Mouse (Mus musculus) liver, postnatal 0 days (tissue): ENCODE measurements at regions not wholly inside any gene's neighbourhood (a gene's known extent, or its start where the extent isn't known, plus 50 kb on each side); places are given as distances from the start of the nearest gene placed in this dataset.

Experiments
- ATAC-seq: fragments of 200-750 bp; cut with Nextera tagmentation; 2 replicates; pipeline ENCODE4 v1.8.0; 2017; ENCODE audit warnings: mild to moderate bottlenecking, moderate library complexity
- DNase-seq: peaks from one replicate; pipeline ENCODE4 v3.0.0-alpha.2; 2016
- H3K27ac ChIP-seq: fragments of 300-500 bp; sonication (generic); 2 replicates; pipeline ENCODE4 v1.5.1; 2014; ENCODE audit warnings: antibody characterized with exemption, moderate library complexity, mild to moderate bottlenecking, low read depth
- H3K27me3 ChIP-seq: fragments of 300-500 bp; sonication (generic); 2 replicates; pipeline ENCODE4 v1.6.1; 2014; ENCODE audit warnings: low read length, control low read depth, mixed read lengths; ENCODE audit not compliant: insufficient read depth
- H3K36me3 ChIP-seq: fragments of 300-500 bp; sonication (generic); replicated peaks from 2 replicates; pipeline ENCODE4 v1.6.1; 2014; ENCODE audit warnings: mild to moderate bottlenecking, control low read depth, low read length, moderate library complexity, mixed read lengths; ENCODE audit not compliant: insufficient read depth
- H3K4me1 ChIP-seq: fragments of 300-500 bp; sonication (generic); 2 replicates; pipeline ENCODE4 v1.6.1; 2014; ENCODE audit warnings: antibody characterized with exemption, mild to moderate bottlenecking, control low read depth; ENCODE audit not compliant: insufficient read depth
- H3K4me2 ChIP-seq: fragments of 300-500 bp; sonication (generic); 2 replicates; pipeline ENCODE4 v1.6.1; 2014; ENCODE audit warnings: low read depth, mild to moderate bottlenecking, low read length, moderate library complexity, mixed read lengths
- H3K4me3 ChIP-seq: fragments of 300-500 bp; sonication (generic); 2 replicates; pipeline ENCODE4 v1.5.1; 2014; ENCODE audit warnings: low read depth, low read length
- H3K9ac ChIP-seq: fragments of 300-500 bp; sonication (generic); replicated peaks from 2 replicates; pipeline ENCODE4 v1.6.1; 2014; ENCODE audit warnings: mild to moderate bottlenecking, moderate library complexity
- H3K9me3 ChIP-seq: fragments of 300-500 bp; sonication (generic); 2 replicates; pipeline ENCODE4 v1.6.1; 2016; ENCODE audit warnings: mild to moderate bottlenecking, control low read depth, low read length, mixed read lengths
- CTCF ChIP-seq: sonication (generic); IDR thresholded peaks from 2 replicates; pipeline ENCODE4 v1.5.1; 2016; ENCODE audit warnings: antibody characterized with exemption, low read depth
- EP300 ChIP-seq: IDR thresholded peaks from 2 replicates; pipeline ENCODE4 v1.6.1; 2016; ENCODE audit warnings: antibody characterized with exemption, low read depth, mild to moderate bottlenecking
- WGBS: fragments of 180-500 bp; shearing (Covaris S2); extraction: QIAGEN DNeasy Blood & Tissue Kit; methylation state at CpG from one replicate; pipeline ENCODE4 v1.1.7; 2014; ENCODE audit not compliant: insufficient replicate concordance; 5-methylcytosine and 5-hydroxymethylcytosine counted together

DNA sequence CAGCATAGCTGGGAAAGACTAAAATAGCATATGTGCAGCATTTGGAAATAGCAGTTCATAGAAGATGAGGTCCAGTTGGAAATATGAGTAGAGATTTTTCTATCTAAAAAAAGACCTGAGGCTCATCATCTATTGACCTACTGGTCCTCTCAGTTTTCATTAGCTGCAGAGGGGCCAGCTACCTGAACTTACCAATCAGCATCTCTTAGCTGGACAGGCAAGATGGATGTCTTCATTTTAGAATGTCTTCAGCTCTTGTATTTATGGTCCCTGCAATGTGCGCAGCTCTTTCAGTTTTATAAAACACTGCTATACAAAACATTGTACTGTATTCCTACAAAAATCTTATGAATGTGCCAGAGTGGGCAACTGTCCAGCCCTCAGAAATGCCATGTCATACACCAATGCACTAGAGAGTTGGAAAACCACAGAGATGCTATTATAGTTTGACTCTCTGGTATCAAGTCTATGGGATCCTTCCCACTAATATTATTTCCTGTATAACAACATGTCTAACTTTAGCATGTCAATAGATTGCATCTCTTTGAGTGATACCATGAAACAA is 122.8 kb upstream of the Gm9747 start:
- Histone ChIP-seq H3K9me3 (no peaks in the 10 kb centered on the region), H3K27ac (no peak overlapping the region), H3K4me3 (no peak overlapping the region), H3K27me3 (no peaks in the 10 kb centered on the region), H3K9ac (no peak overlapping the region), H3K4me2 (no peak overlapping the region), H3K4me1 (no peaks in the 10 kb centered on the region), H3K36me3 (no peaks in the 10 kb centered on the region)
- 85% methylated on average over 1 of the region's 1 CpGs for WGBS
- no peak for ATAC-seq
- DNase-seq: no peak
- no peak for TF ChIP-seq EP300
- TF ChIP-seq CTCF: no peak

GRCm38 (mm10) chr1:82112401-82112800 is 120.5 kb upstream of the Gm9747 start:
- H3K27ac ChIP-seq: no peak overlapping the region
- WGBS: 50% methylated on average over 5 of the region's 5 CpGs
- DNase-seq (no peak), ATAC-seq (no peak)
- H3K9me3 ChIP-seq: no peaks in the 10 kb centered on the region
- TF ChIP-seq CTCF: no peak
- no peak for TF ChIP-seq EP300
- no peak overlapping the region for H3K4me3 ChIP-seq
- H3K36me3 ChIP-seq: no peaks in the 10 kb centered on the region
- H3K4me1 ChIP-seq: no peaks in the 10 kb centered on the region
- H3K27me3 ChIP-seq: no peaks in the 10 kb centered on the region
- H3K9ac ChIP-seq: no peak overlapping the region
- no peak overlapping the region for H3K4me2 ChIP-seq

DNA sequence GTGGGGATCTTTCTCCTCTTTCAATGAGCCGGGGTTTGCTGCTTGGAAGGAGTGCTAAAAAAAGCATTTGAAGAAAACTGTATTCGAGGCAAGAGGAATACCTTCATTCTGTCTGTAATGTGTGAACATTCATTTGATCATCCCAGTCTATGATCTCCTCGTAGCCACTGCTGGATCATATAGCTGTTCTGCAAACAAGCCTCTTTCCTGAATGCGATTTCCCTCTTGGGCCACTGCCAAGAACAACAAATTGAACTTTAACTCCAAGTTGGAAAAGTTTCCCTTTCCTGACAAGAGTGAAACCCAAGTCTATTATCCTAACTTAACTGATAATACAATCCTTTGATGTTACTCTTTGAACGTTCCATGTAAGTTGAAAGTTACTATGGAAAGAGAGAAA is 108.4 kb upstream of the Gm9747 start:
- no peak for ATAC-seq
- no peak for TF ChIP-seq EP300
- TF ChIP-seq CTCF: no peak
- Histone ChIP-seq H3K27ac (no peak overlapping the region), H3K9me3 (no peaks in the 10 kb centered on the region), H3K9ac (no peak overlapping the region), H3K36me3 (no peaks in the 10 kb centered on the region), H3K4me3 (no peak overlapping the region), H3K27me3 (no peaks in the 10 kb centered on the region), H3K4me1 (peaks cover 2% of the 10 kb centered on the region; the same call in 1 of the 2 replicates), H3K4me2 (no peak overlapping the region)
- WGBS: 35% methylated on average over 5 of the region's 5 CpGs
- DNase-seq: peak; percentile 26

- Histone ChIP-seq H3K27ac (no peak overlapping the region), H3K36me3 (no peaks in the 10 kb centered on the region), H3K27me3 (no peaks in the 10 kb centered on the region), H3K4me2 (no peak overlapping the region), H3K9me3 (no peaks in the 10 kb centered on the region), H3K4me3 (no peak overlapping the region), H3K9ac (no peak overlapping the region), H3K4me1 (peaks cover 2% of the 10 kb centered on the region; the same call in 1 of the 2 replicates)
- WGBS: 69% methylated on average over 5 of the region's 5 CpGs
- DNase-seq (no peak), ATAC-seq (no peak)
- TF ChIP-seq CTCF: no peak
- TF ChIP-seq EP300: no peak
These were observed 103.1 kb upstream of the Gm9747 start for GRCm38 (mm10) chr1:82129700-82130275.

DNA sequence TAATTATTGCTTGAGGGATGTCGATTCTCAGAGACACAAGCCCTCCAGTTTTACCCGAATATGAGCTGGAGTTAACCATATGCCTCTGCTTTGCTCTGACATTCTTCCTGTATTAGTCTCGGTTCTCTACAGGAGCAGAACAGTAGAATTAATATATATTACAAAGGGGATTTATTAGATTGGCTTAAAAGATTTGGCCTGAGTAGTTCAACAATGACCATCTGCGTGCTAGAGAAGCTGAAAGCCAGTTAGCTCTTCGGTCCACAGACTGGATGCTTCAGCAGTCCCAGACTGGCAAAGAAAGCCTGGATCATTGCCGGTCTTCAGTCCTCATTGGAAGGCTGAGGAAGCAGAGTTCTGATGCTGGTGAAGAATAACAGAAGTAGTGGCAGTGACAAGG is 100.4 kb upstream of the Gm9747 start:
- H3K36me3 ChIP-seq: no peaks in the 10 kb centered on the region
- TF ChIP-seq CTCF (no peak), EP300 (no peak)
- H3K4me2 ChIP-seq: no peak overlapping the region
- WGBS: 73% methylated on average over 6 of the region's 6 CpGs
- H3K27ac ChIP-seq: no peak overlapping the region
- DNase-seq (no peak), ATAC-seq (no peak)
- H3K4me3 ChIP-seq: no peak overlapping the region
- H3K27me3 ChIP-seq: no peaks in the 10 kb centered on the region
- H3K9ac ChIP-seq: no peak overlapping the region
- H3K4me1 ChIP-seq: no peaks in the 10 kb centered on the region
- H3K9me3 ChIP-seq: no peaks in the 10 kb centered on the region

DNA sequence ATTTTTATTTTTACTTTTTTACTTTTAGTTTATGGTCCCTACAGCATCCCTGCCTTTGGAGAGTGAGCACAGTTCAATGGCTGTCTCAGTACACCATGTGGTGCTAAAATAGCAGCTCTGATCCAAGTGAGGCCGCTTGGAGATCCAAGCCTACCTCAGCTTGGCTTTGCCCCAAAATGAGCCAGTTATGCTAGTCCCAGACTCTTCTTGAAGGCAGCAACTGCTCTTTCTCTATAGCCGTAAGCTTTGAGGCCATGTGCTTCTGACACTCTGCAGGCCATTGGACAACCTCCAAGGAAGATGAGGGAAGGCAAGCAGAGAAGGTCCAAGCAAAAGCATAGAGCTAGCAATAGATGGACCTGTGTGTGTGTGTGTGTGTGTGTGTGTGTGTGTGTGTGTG is 98.0 kb upstream of the Gm9747 start:
- Histone ChIP-seq H3K9me3 (no peaks in the 10 kb centered on the region), H3K4me1 (no peaks in the 10 kb centered on the region), H3K36me3 (no peaks in the 10 kb centered on the region), H3K27ac (no peak overlapping the region), H3K4me3 (no peak overlapping the region), H3K4me2 (no peak overlapping the region), H3K27me3 (no peaks in the 10 kb centered on the region), H3K9ac (no peak overlapping the region)
- no peak for DNase-seq
- 91% methylated on average over 2 of the region's 2 CpGs for WGBS
- ATAC-seq: no peak
- TF ChIP-seq EP300 (no peak), CTCF (no peak)
